24 mouse cellular contexts compared by ENCODE assay signal in the genomic region with DNA sequence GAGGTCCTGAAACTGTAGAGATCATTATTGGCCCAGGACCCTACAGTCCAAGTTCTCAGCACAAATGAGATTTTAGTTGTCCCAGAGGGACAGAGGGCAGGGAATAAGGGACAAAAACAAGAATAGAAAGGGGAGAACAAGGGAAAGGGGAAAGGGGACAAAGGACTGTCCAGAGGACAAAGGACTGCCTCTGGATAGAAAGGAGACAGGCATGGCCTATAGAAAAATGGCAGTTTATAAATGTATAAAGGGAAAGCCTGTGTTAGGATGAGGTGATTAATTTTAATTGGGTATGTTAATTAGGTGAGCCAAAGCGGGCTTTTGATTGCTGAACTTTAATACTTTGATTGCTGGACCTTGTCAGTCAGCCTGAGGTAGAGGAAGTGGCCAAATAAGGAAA. TPM values are rescaled to one million over a fixed set of nuclear protein-coding genes. Genes with fewer than 3 reads are reported as not detected.
DNase-seq lines count a peak whose midpoint lies in the region; ATAC-seq and TF ChIP-seq lines count a peak whose summit lies in the region.
"Had no signal": no experiment of that assay in that cellular context is flagged by ENCODE, and none has a peak within 500 bp of the region (broad histone marks: within the 10 kb centered on the region; RNA-seq: fewer than 3 reads in every experiment).

No protein-coding gene starts in this region.

- H3K36me3 ChIP-seq in forebrain, embryonic 12.5 days (replicated peaks): no peaks in the 10 kb centered on the region
- H3K36me3 ChIP-seq in forebrain, embryonic 15.5 days: no peaks in the 10 kb centered on the region
- H3K36me3 ChIP-seq: embryonic facial prominence, embryonic 13.5 days; embryonic facial prominence, embryonic 15.5 days; forebrain, embryonic 10.5 days had no signal

- 22% methylated on average over 1 of the region's 1 CpGs for WGBS in forebrain, embryonic 12.5 days
- 33% methylated on average over 1 of the region's 1 CpGs for WGBS in forebrain, embryonic 15.5 days

- no peak overlapping the region for H3K4me3 ChIP-seq in forebrain, embryonic 12.5 days (replicated peaks)
- no peak overlapping the region for H3K4me3 ChIP-seq in forebrain, embryonic 15.5 days
- H3K4me3 ChIP-seq: embryonic facial prominence, embryonic 13.5 days; embryonic facial prominence, embryonic 15.5 days; erythroblast, embryonic 14.5 days; forebrain, embryonic 10.5 days had no signal

- intact Hi-C loops in heart, postnatal 10 days (cut with DNase I): no loop called here

- DNase-seq in brain, embryonic 14.5 days (ENCODE audit: low read depth): peak; percentile 19
- DNase-seq in retina, postnatal 1 day: peak; percentile 80
- DNase-seq in heart, postnatal 10 days: no peak
- DNase-seq in embryo, embryonic 10 days (ENCODE audit: low spot score): no peak
- no peak for DNase-seq in cerebellum, postnatal 4 days (ENCODE audit: low spot score in 2 of 2)
- DNase-seq: adrenal gland, adult 2 months; adrenal gland, postnatal 10 days; adrenal gland, postnatal 25 days; cerebellum, adult 11-12 months; cerebellum, adult 2 months; cerebellum, adult 9-10 months; cerebellum, postnatal 10 days; cerebellum, postnatal 36 days; embryo, embryonic 11 days had no signal

- no peak overlapping the region for H3K27ac ChIP-seq in forebrain, embryonic 12.5 days
- H3K27ac ChIP-seq in forebrain, embryonic 15.5 days (replicated peaks): no peak overlapping the region
- H3K27ac ChIP-seq: embryonic facial prominence, embryonic 13.5 days; embryonic facial prominence, embryonic 15.5 days had no signal

- peak; percentile 30; the same call in 1 of the 2 replicates for ATAC-seq in forebrain, embryonic 12.5 days (ENCODE audit: low FRiP score)
- ATAC-seq in forebrain, embryonic 15.5 days (replicated peaks): no peak
- 0 out of 2 replicates have a peak, but pooled peaks have one; percentile 44 for ATAC-seq in neutrophil, adult 5-6 weeks (ENCODE audit: extremely low read depth, insufficient number of reproducible peaks, low FRiP score, poor library complexity, severe bottlenecking)

- no peaks in the 10 kb centered on the region for H3K4me1 ChIP-seq in forebrain, embryonic 12.5 days
- no peaks in the 10 kb centered on the region for H3K4me1 ChIP-seq in forebrain, embryonic 15.5 days
- H3K4me1 ChIP-seq: embryonic facial prominence, embryonic 13.5 days; embryonic facial prominence, embryonic 15.5 days had no signal

- TF ChIP-seq POLR2A in brain, embryonic 14.5 days (IDR thresholded peaks at IDR 0.05; ENCODE audit: borderline replicate concordance, extremely low read depth, insufficient read depth, insufficient read length, poor library complexity, severe bottlenecking): no peak

- no peak overlapping the region for H3K4me2 ChIP-seq in forebrain, embryonic 12.5 days
- no peak overlapping the region for H3K4me2 ChIP-seq in forebrain, embryonic 15.5 days (replicated peaks)
- H3K4me2 ChIP-seq: embryonic facial prominence, embryonic 13.5 days; embryonic facial prominence, embryonic 15.5 days had no signal

- H3K9ac ChIP-seq in forebrain, embryonic 12.5 days: no peak overlapping the region
- no peak overlapping the region for H3K9ac ChIP-seq in forebrain, embryonic 15.5 days (replicated peaks)
- H3K9ac ChIP-seq: embryonic facial prominence, embryonic 13.5 days; embryonic facial prominence, embryonic 15.5 days had no signal

- no peak for TF ChIP-seq CTCF in brain, embryonic 14.5 days (IDR thresholded peaks at IDR 0.05; ENCODE audit: borderline replicate concordance, extremely low read depth, insufficient read depth, insufficient read length)

- peaks cover 14% of the 10 kb centered on the region; the same call in 1 of the 2 replicates for H3K27me3 ChIP-seq in forebrain, embryonic 12.5 days
- H3K27me3 ChIP-seq in forebrain, embryonic 15.5 days: no peaks in the 10 kb centered on the region

- no peaks in the 10 kb centered on the region for H3K9me3 ChIP-seq in forebrain, embryonic 12.5 days
- H3K9me3 ChIP-seq in forebrain, embryonic 15.5 days: no peaks in the 10 kb centered on the region
- H3K9me3 ChIP-seq: embryonic facial prominence, embryonic 13.5 days; embryonic facial prominence, embryonic 15.5 days; forebrain, embryonic 10.5 days had no signal

RNA-seq across cellular contexts. Expression of a gene that starts 4.3 kb away (rescaled TPM):
- 5.6 and 6.1 TPM in 2 replicates for polyA plus RNA-seq in forebrain, embryonic 12.5 days (2016; fragmentation: Nextera tagmentation; extraction: Ambion mirVana)
- polyA plus RNA-seq in forebrain, embryonic 15.5 days (2015; fragmentation: Nextera tagmentation; extraction: Ambion mirVana): 2.4 and 3.6 TPM in 2 replicates
- 1.0 and 1.7 TPM in 2 replicates for polyA plus RNA-seq in brain, embryonic 14.5 days (2012; rRNA removed)
- total RNA-seq in neutrophil, adult 5-6 weeks (2017): not detected in 2 replicates
- 1 to 10 TPM; 2.5 to 5.3 TPM for total RNA-seq in heart, postnatal 10 days (2021)

RNA-seq across cellular contexts. Expression of a gene that starts 6.9 kb away (rescaled TPM):
- 0.08 and 0.15 TPM in 2 replicates for polyA plus RNA-seq in forebrain, embryonic 12.5 days (2016; fragmentation: Nextera tagmentation; extraction: Ambion mirVana)
- polyA plus RNA-seq in forebrain, embryonic 15.5 days (2015; fragmentation: Nextera tagmentation; extraction: Ambion mirVana): 0.08 and 0.14 TPM in 2 replicates
- polyA plus RNA-seq in brain, embryonic 14.5 days (2012; rRNA removed): 0.19 and 0.45 TPM in 2 replicates
- 41.7 and 42.5 TPM in 2 replicates for total RNA-seq in neutrophil, adult 5-6 weeks (2017)
- 1 to 10 TPM; 3.0 to 3.3 TPM for total RNA-seq in heart, postnatal 10 days (2021)
- total RNA-seq: ES-E14, MEL had no signal
- polyA plus RNA-seq: adrenal gland, adult 2 months; C2C12; erythroblast, embryonic 14.5 days had no signal

Comparison
In these comparisons a context has a peak if more than half of its experiments do, and no peak if none do; other contexts are left out.
1. DNase-seq: peak in brain, embryonic 14.5 days (single experiment) and retina, postnatal 1 day (single experiment); none in heart, postnatal 10 days (0 of 2), embryo, embryonic 10 days (single experiment) and cerebellum, postnatal 4 days (0 of 2).